Mouse (Mus musculus): ENCODE data around the gene Tefm. TPM values are rescaled to one million over a fixed set of nuclear protein-coding genes. Genes with fewer than 3 reads are reported as not detected.
A peak's percentile ranks its signal among the peaks of the same experiment; 100 is the strongest.

Gene Tefm
- total and polyA plus RNA-seq, 3 experiments, result 34.4 to 70.2 (median 43.9) TPM

DNA sequence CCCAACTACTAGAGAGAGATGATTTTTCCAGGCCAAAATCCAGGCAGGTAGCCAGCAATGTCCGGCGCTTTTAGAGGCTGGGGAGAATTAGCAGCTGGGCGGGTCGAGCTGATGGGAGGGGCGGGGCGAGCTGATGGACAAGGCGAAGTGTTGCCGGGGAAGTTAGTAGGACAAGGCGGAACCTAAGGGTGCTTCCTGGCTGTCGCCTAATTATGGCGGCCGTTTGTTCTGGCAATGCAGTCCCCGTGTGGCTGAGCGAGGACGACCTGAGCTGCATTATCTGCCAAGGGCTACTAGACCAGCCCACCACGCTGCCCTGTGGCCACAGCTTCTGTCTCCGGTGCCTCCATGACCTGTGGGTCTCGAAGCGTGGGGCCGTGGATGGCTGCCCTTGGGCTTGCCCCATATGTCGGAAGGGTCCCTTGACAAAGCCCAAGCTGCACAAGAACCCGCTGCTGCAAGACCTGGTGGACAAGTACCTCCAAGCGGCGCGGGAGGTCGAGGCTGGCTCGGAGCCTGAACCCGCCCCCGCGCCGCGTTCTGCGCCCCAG lies 41.8 kb upstream of the Tefm start, which contains the start of gene Rnf135:
Rnf135 (plus strand) TSS at position 147 of the 551 bp plus-strand sequence.
- dilution Hi-C loops (cut with MboI; ENCODE audit: extremely low pct_ligation_motif_present, extremely low pct_unique_long_range_greater_than_20kb, low sequenced_read_pairs) (no loop called here), in situ Hi-C loops (cut with MboI; ENCODE audit: low pct_ligation_motif_present, low pct_unique_long_range_greater_than_20kb, low sequenced_read_pairs) (no loop called here)
- Histone ChIP-seq H3K4me2 (ENCODE audit: insufficient read depth, low read depth, poor library complexity, severe bottlenecking) (peak within 1 kb of the TSS; percentile 60), H3K27me3 (replicated peaks) (no peaks in the 10 kb centered on the region), H3K4me1 (ENCODE audit: control insufficient read depth in 1 of 2, insufficient read depth in 2 of 2) (peaks cover 0 to 26% of the 10 kb centered on the region in 2 experiments; a peak in 2 of 4 replicates), H3K9me3 (replicated peaks; ENCODE audit: low read length) (peaks cover 3% of the 10 kb centered on the region), H3K4me3 (replicated peaks in 1 of 3; ENCODE audit: low read depth in 2 of 3, low read length in 2 of 3, poor library complexity in 1 of 3) (peak within 1 kb of the TSS; percentile 81 to 96 (median 93)), H3K79me2 (replicated peaks; ENCODE audit: control insufficient read depth, extremely low read depth, insufficient read depth, poor library complexity, severe bottlenecking) (peaks cover 9% of the 10 kb centered on the region), H3K36me3 (replicated peaks in 1 of 2; ENCODE audit: control insufficient read depth in 1 of 2, insufficient read depth in 1 of 2, low read length in 1 of 2) (peaks cover 5 to 13% of the 10 kb centered on the region in 2 experiments), H3K9ac (ENCODE audit: insufficient read depth, low read depth) (peak within 1 kb of the TSS; percentile 92), H3K27ac (ENCODE audit: insufficient read depth, low read depth) (peak within 1 kb of the TSS; percentile 78)
- TF ChIP-seq SMC3 (IDR thresholded peaks at IDR 0.05; ENCODE audit: low read depth, low read length) (no peak), SIN3A (IDR thresholded peaks at IDR 0.05; ENCODE audit: low read length) (peak; percentile 91), ZNF384 (IDR thresholded peaks at IDR 0.05; ENCODE audit: low read depth, low read length) (no peak), GABPA (IDR thresholded peaks at IDR 0.05; ENCODE audit: insufficient replicate concordance, low read depth, low read length) (no peak), NELFE (IDR thresholded peaks at IDR 0.05; ENCODE audit: low read depth, low read length) (peak; percentile 98), PAX5 (IDR thresholded peaks at IDR 0.05; ENCODE audit: low read length) (no peak), TCF12 (IDR thresholded peaks at IDR 0.05; ENCODE audit: low read depth, low read length) (peak; percentile 96), KAT2A (IDR thresholded peaks at IDR 0.05; ENCODE audit: insufficient replicate concordance, low read length) (0 out of 2 replicates have a peak, but pooled peaks have one; percentile 48), ZMIZ1 (IDR thresholded peaks at IDR 0.05; ENCODE audit: low read depth, low read length) (peak; percentile 96), RCOR1 (conservative IDR thresholded peaks at IDR 0.05; ENCODE audit: low read depth, low read length) (0 out of 2 replicates have a peak, but pooled peaks have one; percentile 31), NRF1 (IDR thresholded peaks at IDR 0.05; ENCODE audit: low read depth, low read length) (peak; percentile 56), MAZ (IDR thresholded peaks at IDR 0.05; ENCODE audit: low read depth, low read length) (peak; percentile 19; the same call in 1 of the 2 replicates), ZC3H11A (IDR thresholded peaks at IDR 0.05; ENCODE audit: low read depth, low read length) (no peak), CHD1 (IDR thresholded peaks at IDR 0.05; ENCODE audit: low read depth, low read length) (peak; percentile 47; the same call in 1 of the 2 replicates), IRF4 (IDR thresholded peaks at IDR 0.05; ENCODE audit: low read depth, low read length) (no peak), EP300 (IDR thresholded peaks at IDR 0.05; ENCODE audit: low read length) (peak; percentile 23; the same call in 1 of the 2 replicates), USF1 (IDR thresholded peaks at IDR 0.05; ENCODE audit: low read depth, low read length) (no peak), POLR2A (IDR thresholded peaks at IDR 0.05; ENCODE audit: low read depth, low read length) (peak; percentile 98), JUN (IDR thresholded peaks at IDR 0.05; ENCODE audit: insufficient read depth, low read depth, low read length) (no peak), JUND (conservative IDR thresholded peaks at IDR 0.05; ENCODE audit: low read depth, low read length) (no peak), MAX (IDR thresholded peaks at IDR 0.05; ENCODE audit: low read length) (peak; percentile 52; the same call in 1 of the 2 replicates), BHLHE40 (IDR thresholded peaks at IDR 0.05; ENCODE audit: low read depth, low read length) (0 out of 2 replicates have a peak, but pooled peaks have one; percentile 12), TBP (conservative IDR thresholded peaks at IDR 0.05; ENCODE audit: low read depth, low read length) (0 out of 2 replicates have a peak, but pooled peaks have one; percentile 1), MEF2A (IDR thresholded peaks at IDR 0.05; ENCODE audit: borderline replicate concordance, low read depth, low read length) (peak; percentile 74; the same call in 1 of the 2 replicates), ELF1 (IDR thresholded peaks at IDR 0.05; ENCODE audit: low read depth, low read length) (peak; percentile 84), MYC (IDR thresholded peaks at IDR 0.05; ENCODE audit: low read depth, low read length) (peak; percentile 56), UBTF (IDR thresholded peaks at IDR 0.05; ENCODE audit: low read depth, low read length) (0 out of 2 replicates have a peak, but pooled peaks have one; percentile 31), POLR2AphosphoS2 (IDR thresholded peaks at IDR 0.05; ENCODE audit: low read depth, low read length) (peak; percentile 93), E2F4 (IDR thresholded peaks at IDR 0.05; ENCODE audit: insufficient replicate concordance, low read depth, low read length) (0 out of 2 replicates have a peak, but pooled peaks have one; percentile 18), ETS1 (conservative IDR thresholded peaks at IDR 0.05; ENCODE audit: low read depth, low read length) (0 out of 2 replicates have a peak, but pooled peaks have one; percentile 23), CTCF (conservative IDR thresholded peaks at IDR 0.05 in 1 of 2, IDR thresholded peaks at IDR 0.05 in 1 of 2; ENCODE audit: low read depth in 2 of 2, low read length in 2 of 2) (no peak), MXI1 (IDR thresholded peaks at IDR 0.05; ENCODE audit: low read depth, low read length) (peak; percentile 71), ZKSCAN1 (IDR thresholded peaks at IDR 0.05; ENCODE audit: borderline replicate concordance, low read depth, low read length) (no peak), RAD21 (IDR thresholded peaks at IDR 0.05; ENCODE audit: low read depth, low read length) (no peak), USF2 (conservative IDR thresholded peaks at IDR 0.05; ENCODE audit: low read depth, low read length) (no peak), MAFK (IDR thresholded peaks at IDR 0.05; ENCODE audit: insufficient replicate concordance, low read length) (no peak), HCFC1 (IDR thresholded peaks at IDR 0.05; ENCODE audit: low read depth, low read length) (peak; percentile 70), CHD2 (IDR thresholded peaks at IDR 0.05; ENCODE audit: low read length) (no peak; the same call in 1 of the 2 replicates)
- peak; percentile 93 for DNase-seq (ENCODE audit: extremely low read depth)

Measured in CH12.LX (cell line).